Mouse (Mus musculus) olfactory bulb, adult 2 months (tissue): ENCODE measurements at regions not wholly inside any gene's neighbourhood (a gene's known extent, or its start where the extent isn't known, plus 50 kb on each side); places are given as distances from the start of the nearest gene placed in this dataset.

Experiments used
- CTCF ChIP-seq: fragments of 200-500 bp; IDR thresholded peaks from 2 replicates; pipeline ENCODE4 v1.5.1; 2012; ENCODE audit warnings: low read depth, mild to moderate bottlenecking, low read length, moderate library complexity; ENCODE audit not compliant: insufficient read depth
- POLR2A ChIP-seq: fragments of 200-500 bp; IDR thresholded peaks from 2 replicates; pipeline ENCODE4 v1.6.1; 2012; ENCODE audit warnings: mild to moderate bottlenecking, low read depth, low read length, moderate library complexity; ENCODE audit not compliant: insufficient read depth

GRCm38 (mm10) chr2:28349911-28350310 lies 96.7 kb upstream of the Ppp1r26 start:
- TF ChIP-seq CTCF = no peak
- TF ChIP-seq POLR2A = no peak
